Mouse (Mus musculus): Measurements from ENCODE around the gene Rbms3.

The Rbms3 gene

GRCm38 (mm10) chr9:117252411-117252861 is 377.3 kb downstream of the Rbms3 start:
- no peak for DNase-seq (ENCODE audit: low read depth)

DNA sequence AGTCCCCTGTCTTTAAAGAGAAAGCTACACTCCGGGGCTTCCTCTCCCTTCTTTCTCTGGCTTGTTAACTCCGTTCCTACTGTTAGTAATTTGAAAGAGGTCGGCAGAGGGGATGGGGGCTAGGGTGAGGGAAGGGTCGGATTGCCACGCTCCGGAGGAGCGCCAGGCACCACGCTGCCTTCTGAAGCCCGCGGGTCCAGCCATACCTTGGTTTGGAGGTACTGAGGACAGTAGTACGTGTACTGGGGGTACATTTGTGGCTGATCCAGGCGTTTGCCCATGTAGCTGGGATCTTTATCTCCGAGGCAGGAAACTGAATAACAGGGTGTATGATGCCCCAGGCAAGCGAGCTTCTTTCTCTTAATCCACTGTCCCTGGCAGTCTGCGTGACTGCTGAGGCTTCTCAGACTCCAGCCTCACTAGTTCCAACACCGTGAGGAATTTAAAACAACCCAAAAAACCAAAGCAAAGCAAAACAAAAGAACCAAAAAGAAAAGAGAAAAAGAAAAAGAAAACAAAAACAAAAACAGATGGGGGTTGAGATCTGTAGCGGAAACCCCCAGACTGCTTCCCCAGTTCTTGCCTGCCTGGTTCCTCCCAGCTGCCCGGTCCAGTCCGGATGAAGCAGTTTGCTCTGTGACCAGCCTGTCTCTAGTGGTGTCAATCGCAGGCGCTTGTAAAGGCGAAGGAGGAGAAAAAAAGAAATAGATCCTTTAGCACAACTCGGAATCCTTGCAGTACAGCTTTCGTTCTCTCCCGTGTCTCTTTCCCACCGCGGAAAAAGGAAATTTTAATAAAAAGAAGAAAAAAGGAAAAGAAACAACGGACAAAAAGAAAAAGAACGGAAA is 378.0 kb downstream of the Rbms3 start:
- no peak for DNase-seq (ENCODE audit: low read depth)

DNA sequence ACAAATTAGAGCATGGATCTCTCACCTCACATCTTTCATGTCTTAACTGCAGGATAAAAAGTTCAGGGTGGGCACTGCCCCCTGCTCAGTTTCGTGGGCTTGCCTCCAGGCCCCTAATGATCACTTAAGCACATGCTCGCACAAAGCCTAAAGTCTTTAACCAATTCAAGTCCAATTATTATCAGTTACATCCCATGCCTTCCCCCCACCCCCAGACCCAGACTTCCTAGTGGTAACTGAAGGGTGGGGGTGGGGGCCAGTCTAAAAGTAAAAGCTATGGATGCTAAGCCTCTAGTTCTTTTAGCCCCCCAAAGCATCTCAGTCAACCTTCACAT is 378.9 kb downstream of the Rbms3 start:
- no peak for DNase-seq (ENCODE audit: low read depth)

- DNase-seq (ENCODE audit: low read depth) = no peak
Observed at GRCm38 (mm10) chr9:117250036-117250830, 379.5 kb downstream of the Rbms3 start.

GRCm38 (mm10) chr9:117247311-117247980 is 382.3 kb downstream of the Rbms3 start:
- no peak for DNase-seq (ENCODE audit: low read depth)

DNA sequence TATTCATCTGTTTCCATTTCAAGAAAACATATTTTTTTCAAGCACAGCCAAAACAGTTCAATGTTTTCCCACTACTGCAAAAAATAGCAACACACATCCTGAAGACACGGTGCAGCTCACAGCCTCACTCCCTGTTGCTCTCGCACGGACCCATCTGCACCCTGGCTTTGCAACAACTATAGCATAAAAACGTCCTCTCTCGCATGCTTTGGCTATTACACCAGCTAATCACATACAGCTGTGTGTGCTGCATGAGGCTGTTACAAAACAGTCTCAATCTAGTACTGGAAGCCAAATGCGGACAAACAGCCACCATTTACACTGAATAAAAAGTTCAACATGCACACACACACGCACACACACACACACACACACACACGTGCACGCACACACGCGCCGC is 383.5 kb downstream of the Rbms3 start:
- no peak for DNase-seq (ENCODE audit: low read depth)

DNA sequence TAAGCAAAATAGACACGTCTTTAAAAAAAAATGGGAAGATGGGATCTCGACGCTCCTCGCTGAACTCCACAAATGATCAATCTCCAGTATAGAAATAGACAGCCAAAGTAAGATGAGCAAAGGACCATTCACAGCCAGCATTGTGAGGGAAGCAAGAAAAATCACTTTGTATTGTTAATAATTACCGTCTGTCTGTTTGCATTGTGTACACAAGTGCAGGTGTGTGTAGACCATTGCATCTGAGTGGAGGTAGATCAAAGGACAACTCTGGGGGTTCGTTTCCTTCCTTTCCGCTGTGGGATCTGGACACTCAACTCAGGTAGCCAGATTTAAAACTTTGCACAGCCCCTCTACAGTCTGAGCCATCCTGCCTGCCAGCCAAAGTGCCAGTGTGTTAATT is 386.3 kb downstream of the Rbms3 start:
- DNase-seq (ENCODE audit: low read depth) = no peak

DNA sequence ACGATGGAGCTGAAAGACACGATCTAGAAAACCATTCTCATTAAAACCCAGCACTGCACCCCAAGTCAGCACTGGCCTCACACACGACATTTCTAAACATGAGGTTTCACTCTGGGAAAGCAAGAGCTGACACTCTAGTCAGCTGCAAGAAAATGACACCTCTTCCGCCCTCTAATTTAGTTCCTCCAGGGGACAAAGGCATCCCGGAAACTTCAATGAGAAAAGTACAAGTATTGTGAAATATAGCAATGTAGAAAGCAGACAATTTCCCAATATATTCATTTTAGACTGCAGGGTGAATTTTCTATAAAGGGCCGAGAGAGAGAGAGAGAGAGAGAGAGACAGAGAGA is 395.0 kb downstream of the Rbms3 start:
- no peak for DNase-seq (ENCODE audit: low read depth)

DNA sequence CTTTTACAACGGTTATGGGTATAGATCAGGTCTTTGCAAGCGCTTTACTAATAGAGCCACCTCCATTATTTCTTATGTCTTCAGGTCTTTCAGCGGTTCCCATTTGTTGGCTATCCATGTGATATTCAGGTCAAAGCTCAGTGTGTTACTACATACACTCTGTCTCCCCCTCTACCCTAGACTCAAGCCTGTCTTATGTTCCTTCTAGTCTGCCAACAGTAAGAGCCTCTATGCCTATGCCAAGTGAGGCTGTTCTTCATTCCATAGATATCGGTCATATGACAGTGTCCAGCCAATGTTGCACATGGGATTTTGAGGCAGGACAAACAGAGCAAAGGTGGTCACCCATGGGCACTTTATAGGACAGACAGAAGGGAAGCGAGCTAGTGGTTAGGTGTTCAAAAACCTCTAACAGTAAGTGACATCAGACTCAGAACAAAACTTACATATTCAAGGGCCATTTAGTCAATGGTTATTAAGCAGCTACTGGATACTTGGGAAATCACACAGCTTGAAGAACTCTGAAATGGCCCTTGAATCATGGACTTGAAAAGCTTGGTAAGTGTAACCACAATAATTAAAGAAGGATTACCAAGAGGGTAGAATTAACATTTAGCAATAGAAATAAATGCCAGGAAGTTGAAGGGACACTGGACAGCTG is 395.5 kb downstream of the Rbms3 start:
- no peak for DNase-seq (ENCODE audit: low read depth)

DNA sequence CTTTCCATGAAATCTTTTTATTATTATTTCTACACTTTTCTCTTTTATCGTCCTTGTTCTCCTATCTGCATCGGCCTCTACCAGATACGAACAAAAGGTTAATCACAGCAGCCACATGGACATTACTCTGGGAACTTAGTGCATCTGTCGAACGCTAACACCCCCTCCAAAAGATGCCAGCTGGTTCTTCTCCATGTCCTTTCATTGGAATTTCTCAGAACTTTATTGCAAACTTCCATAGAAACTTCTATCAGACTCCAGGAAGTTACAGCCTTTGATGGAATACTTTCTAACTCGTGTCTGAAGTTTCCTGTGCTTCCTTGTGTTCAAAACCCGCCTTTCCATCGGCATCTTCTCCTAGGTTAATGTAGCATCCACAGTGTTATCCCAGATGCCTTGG is 407.0 kb downstream of the Rbms3 start:
- no peak for DNase-seq (ENCODE audit: low read depth)

- no peak for DNase-seq (ENCODE audit: low read depth)
Observed at GRCm38 (mm10) chr9:117221481-117221880, 408.2 kb downstream of the Rbms3 start.

DNA sequence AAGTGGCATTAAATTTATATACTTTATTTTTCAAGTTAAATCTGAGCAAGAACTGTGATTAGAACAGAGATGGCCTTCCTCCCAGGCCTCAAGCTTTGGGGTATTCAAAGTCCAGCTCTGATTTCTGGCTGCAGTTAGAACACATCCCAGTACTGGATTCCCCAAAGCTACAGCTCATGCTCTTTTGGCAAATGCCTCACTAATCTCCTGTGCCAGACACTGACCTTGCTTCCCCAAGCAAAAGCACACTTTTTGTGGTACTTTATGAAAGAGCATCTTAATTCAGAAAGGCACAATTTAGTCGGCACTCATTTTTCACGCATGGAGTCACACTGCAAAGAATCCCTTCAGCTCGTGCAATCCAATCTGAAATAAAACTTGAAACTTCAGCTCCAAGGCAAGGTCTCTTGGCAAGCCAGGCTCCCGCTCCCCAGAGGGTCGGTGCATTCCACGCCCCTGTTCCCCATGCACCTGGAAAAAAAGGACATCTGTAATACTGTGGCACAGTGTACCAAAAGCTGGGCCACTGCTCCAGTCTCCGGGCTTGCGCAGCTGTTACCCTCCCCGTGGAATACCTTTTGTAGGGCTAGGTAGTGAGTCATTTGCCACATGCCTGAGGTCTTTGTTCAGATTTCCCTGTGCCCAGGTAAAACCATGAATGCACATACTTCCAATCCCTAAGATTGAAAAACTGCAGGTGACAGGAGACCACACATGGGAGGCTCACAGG is 413.5 kb downstream of the Rbms3 start:
- DNase-seq (ENCODE audit: low read depth) = no peak

DNA sequence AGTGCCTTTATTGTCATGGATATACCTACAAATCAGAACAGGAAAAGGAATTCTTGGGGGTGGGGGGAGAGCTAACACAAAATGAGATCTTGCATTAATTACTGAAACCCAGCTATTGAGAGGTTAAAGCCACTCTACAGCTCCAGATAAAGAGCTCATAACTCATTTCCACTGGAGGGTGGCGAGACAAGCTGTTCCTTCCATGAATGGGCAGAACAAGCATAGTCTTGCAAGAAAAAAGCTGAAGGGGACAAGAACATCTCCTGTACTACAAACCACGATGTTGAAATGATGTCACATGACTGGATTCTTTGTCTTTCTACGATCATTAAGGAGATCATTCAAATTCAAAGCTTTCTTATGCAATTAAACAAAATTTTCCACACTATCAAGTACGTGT is 417.7 kb downstream of the Rbms3 start:
- DNase-seq (ENCODE audit: low read depth) = no peak

DNA sequence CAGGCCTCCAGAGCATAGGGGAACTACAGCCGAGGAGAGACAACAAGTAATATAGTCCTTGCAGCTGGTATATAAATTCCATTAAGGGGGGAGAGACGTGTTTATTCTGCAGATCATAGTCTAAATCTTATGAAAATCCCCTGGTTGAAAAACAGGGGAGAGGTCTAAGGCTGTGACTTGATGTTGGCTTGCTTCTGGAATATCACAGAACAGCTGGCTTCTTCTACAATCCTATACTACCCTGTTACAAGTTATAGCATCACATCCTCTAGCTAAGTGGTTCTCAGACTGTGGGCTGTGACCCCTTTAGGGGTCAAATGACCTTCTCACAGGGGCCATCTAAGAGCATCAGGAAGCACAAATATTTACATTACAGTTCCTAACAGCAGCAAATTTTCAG is 419.4 kb downstream of the Rbms3 start:
- no peak for DNase-seq (ENCODE audit: low read depth)

- no peak for DNase-seq (ENCODE audit: low read depth)
Observed at GRCm38 (mm10) chr9:117205395-117205794, 424.3 kb downstream of the Rbms3 start.

DNA sequence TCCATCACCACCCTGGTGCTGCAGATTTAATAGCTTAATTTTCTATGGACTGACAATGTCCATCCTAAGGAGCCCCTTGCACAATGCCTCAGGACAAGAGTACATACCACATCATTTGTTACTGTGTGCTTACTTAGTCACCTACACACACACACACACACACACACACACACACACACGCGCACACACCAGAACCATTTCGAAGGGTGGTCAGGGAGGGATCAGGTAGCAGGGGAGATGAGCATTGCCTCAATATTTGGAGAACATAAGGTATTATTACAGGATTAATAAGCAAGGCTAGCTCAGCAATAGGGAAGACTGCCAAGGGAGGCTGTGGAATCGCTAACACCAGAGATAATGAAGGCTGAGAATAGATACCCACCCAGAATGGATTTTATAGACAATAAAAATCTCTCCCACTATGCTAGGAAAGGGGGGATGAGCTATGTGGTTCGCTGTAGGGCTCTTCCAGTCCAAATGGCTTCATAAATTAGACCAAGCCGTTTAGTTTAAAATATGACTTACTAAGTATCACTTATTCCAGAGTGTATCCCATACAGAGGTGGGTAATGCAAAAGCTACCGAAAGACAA is 429.6 kb downstream of the Rbms3 start:
- no peak for DNase-seq (ENCODE audit: low read depth)

DNA sequence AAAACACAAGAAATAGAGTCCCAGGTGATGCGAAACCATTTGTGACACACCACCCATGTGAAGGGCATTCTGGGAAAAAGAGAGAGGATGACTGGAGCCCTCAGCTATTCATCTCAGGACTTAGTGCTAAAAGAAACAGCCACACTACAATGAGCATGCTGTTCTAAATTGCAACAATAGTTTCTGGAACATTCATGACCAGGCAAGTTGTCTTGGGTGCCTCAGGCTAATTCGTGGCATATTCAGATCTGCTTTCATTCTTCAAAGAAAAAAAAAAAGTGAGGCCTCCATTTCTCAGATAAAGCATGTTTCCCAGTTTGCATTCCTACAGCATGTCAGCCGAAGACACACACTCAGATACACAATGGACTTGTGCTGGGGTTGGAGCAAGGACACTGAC is 432.2 kb downstream of the Rbms3 start:
- no peak for DNase-seq (ENCODE audit: low read depth)

- no peak for DNase-seq (ENCODE audit: low read depth)
Observed at GRCm38 (mm10) chr9:117192565-117193540, 436.9 kb downstream of the Rbms3 start.

DNA sequence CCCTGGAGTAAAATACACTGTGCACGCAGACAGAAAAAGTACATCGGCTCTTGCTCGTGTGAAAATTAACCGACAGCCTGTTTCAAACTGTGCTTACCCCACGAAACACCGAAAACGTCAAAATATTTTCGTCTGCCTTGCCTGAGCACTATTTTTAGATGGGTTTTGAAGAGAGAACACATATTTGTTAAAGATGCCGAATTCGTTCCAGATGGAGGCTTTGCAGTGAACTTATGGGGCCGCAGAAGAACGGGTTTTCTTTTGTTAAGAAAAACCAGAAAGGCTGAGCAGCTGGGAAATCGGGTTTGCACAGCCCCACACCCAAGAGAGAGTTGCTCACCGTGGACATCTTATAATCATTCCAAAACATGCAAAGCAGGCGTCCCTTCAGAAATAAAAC is 437.6 kb downstream of the Rbms3 start:
- no peak for DNase-seq (ENCODE audit: low read depth)

DNA sequence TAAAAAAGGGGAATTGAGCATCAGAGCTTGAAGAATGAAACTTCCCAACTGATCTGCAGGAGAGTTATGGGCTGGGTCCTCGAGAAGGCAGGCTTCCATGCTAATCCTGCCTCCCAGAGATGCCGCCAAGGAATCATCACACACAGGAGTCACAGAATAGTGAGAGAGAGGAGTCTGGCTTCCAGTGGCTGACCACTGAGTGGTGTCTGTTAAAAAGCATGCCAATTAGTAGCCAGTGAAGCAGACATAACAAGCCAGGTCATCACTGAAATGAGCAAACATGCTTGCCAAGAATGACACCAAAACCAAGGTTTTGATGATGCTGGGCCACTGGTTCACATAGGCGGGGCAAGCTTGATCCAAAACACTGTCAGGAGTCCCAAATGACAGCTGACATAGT is 441.3 kb downstream of the Rbms3 start:
- DNase-seq (ENCODE audit: low read depth) = no peak
